Mouse (Mus musculus) intestine, postnatal 0 days (tissue): Measurements from ENCODE around the gene Il34. TPM values are rescaled to one million over a fixed set of nuclear protein-coding genes. Genes with fewer than 3 reads are reported as not detected.

Experiments used
- ATAC-seq: fragments of 200-750 bp; cut with Nextera tagmentation; 2 replicates; pipeline ENCODE4 v1.8.0; 2017; ENCODE audit warnings: mild to moderate bottlenecking, moderate TSS enrichment, moderate library complexity
- H3K27ac ChIP-seq: fragments of 300-500 bp; sonication (generic); 2 replicates; pipeline ENCODE4 v1.5.1; 2014; ENCODE audit warnings: mild to moderate bottlenecking, low read depth, low read length, moderate library complexity
- H3K27me3 ChIP-seq: fragments of 300-500 bp; sonication (generic); replicated peaks from 2 replicates; pipeline ENCODE4 v1.6.1; 2014; ENCODE audit warnings: low read length, mixed read lengths; ENCODE audit not compliant: control insufficient read depth, insufficient read depth
- H3K36me3 ChIP-seq: fragments of 300-500 bp; sonication (generic); 2 replicates; pipeline ENCODE4 v1.6.1; 2014; ENCODE audit warnings: mild to moderate bottlenecking, moderate library complexity; ENCODE audit not compliant: control insufficient read depth, insufficient read depth
- H3K4me1 ChIP-seq: fragments of 300-500 bp; sonication (generic); replicated peaks from 2 replicates; pipeline ENCODE4 v1.6.1; 2014; ENCODE audit warnings: antibody characterized with exemption, low read length, mixed read lengths; ENCODE audit not compliant: control insufficient read depth, insufficient read depth
- H3K4me2 ChIP-seq: fragments of 300-500 bp; sonication (generic); replicated peaks from 2 replicates; pipeline ENCODE4 v1.6.1; 2014; ENCODE audit warnings: low read depth, mild to moderate bottlenecking, moderate library complexity
- H3K4me3 ChIP-seq: fragments of 300-500 bp; sonication (generic); 2 replicates; pipeline ENCODE4 v1.5.1; 2014; ENCODE audit warnings: low read depth, low read length
- H3K9ac ChIP-seq: fragments of 300-500 bp; sonication (generic); 2 replicates; pipeline ENCODE4 v1.6.1; 2014; ENCODE audit warnings: mild to moderate bottlenecking, low read depth, low read length
- H3K9me3 ChIP-seq: fragments of 300-500 bp; sonication (generic); 2 replicates; pipeline ENCODE4 v1.6.1; 2016; ENCODE audit warnings: mixed run types; ENCODE audit not compliant: control insufficient read depth
- CTCF ChIP-seq: sonication (generic); IDR thresholded peaks from 2 replicates; pipeline ENCODE4 v1.5.1; 2016; ENCODE audit warnings: low read depth, mild to moderate bottlenecking, control low read depth, antibody characterized with exemption, moderate library complexity
- WGBS: fragments of 180-500 bp; shearing (Covaris S2); extraction: QIAGEN DNeasy Blood & Tissue Kit; methylation state at CpG from one replicate; pipeline ENCODE4 v1.1.7; 2014; 5-methylcytosine and 5-hydroxymethylcytosine counted together
- polyA plus RNA-seq: library from polyadenylated mRNA; unstranded; fragments of >200 nt; fragmentation: Nextera tagmentation; extraction: Ambion mirVana; gene quantifications from 2 replicates; pipeline ENCODE4 v1.2.1, GENCODE M21; 2015

Gene Il34
- polyA plus RNA-seq, 1 experiment from 2014 or later, result 3.0 TPM

DNA sequence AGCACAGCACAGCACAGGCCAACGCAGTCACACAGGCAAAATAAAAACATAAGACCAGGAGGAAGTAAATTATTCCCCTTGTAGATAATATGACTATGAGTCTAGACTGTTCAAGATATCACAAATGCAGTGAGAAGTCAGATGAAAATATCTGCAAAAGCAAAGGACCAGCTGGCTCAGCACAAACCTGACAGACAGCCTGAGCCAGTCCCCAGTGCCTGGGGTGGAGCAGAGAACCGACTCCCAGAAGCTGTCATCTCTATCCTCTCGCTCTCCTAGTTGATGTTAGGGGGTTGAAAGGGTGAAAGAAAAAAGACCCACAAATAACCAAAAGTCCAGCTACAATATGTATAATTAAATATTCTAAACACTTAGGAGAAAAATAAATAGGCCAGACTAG, 30.0 kb downstream of the Il34 start:
- WGBS, result 90% methylated on average over 3 of the region's 3 CpGs
- Histone ChIP-seq H3K4me3 (no peak overlapping the region), H3K27me3 (no peaks in the 10 kb centered on the region), H3K4me1 (no peaks in the 10 kb centered on the region), H3K4me2 (no peak overlapping the region), H3K27ac (no peak overlapping the region), H3K9me3 (no peaks in the 10 kb centered on the region), H3K36me3 (no peaks in the 10 kb centered on the region), H3K9ac (no peak overlapping the region)
- ATAC-seq, result no peak
- no peak for TF ChIP-seq CTCF

DNA sequence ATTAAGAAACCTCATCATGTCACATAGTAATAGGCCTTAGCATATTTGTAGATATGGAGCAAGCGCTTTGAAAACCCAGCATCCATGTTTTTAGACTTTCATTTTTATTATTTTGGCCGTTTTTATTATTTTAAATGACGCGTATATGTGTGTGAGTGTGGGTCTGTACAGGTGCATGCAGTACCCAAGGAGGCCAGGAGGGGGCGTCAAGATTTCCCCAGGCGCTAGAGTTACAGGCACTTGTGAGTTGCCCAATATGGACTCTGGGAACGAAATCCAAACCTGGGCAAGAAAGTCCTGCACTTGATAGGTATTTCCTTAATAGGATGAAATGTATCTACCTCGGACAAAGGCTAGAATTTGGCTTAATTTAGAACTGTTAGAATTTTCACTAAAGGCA, 30.4 kb downstream of the Il34 start:
- no peaks in the 10 kb centered on the region for H3K4me1 ChIP-seq
- ATAC-seq, result no peak
- H3K27ac ChIP-seq, result no peak overlapping the region
- peak; percentile 63 for TF ChIP-seq CTCF
- H3K4me3 ChIP-seq, result no peak overlapping the region
- no peaks in the 10 kb centered on the region for H3K9me3 ChIP-seq
- H3K4me2 ChIP-seq, result no peak overlapping the region
- no peaks in the 10 kb centered on the region for H3K36me3 ChIP-seq
- no peaks in the 10 kb centered on the region for H3K27me3 ChIP-seq
- no peak overlapping the region for H3K9ac ChIP-seq
- WGBS, result 77% methylated on average over 8 of the region's 8 CpGs

DNA sequence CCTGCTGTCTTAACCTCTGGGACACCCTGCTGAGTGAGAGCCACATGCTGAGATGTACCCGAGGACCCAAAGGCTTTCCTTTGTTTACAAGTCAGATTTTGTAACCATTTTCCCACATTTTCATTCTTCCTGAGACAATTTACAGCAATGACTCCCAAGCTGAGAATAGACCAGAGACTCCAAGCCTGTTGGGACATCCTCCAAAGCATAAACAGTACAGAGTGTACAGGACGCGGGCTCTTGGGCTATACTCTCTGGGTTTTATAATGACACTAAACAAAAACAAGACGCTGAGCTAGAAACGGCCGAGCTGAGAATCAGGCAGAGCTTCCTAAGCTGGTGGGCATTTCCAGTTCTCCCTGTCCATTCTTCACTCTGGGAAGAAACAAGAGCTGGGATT, 31.0 kb downstream of the Il34 start:
- H3K9me3 ChIP-seq, result no peaks in the 10 kb centered on the region
- 74% methylated on average over 6 of the region's 6 CpGs for WGBS
- H3K4me2 ChIP-seq, result no peak overlapping the region
- no peaks in the 10 kb centered on the region for H3K36me3 ChIP-seq
- H3K4me1 ChIP-seq, result no peaks in the 10 kb centered on the region
- H3K4me3 ChIP-seq, result no peak overlapping the region
- no peaks in the 10 kb centered on the region for H3K27me3 ChIP-seq
- H3K9ac ChIP-seq, result no peak overlapping the region
- H3K27ac ChIP-seq, result no peak overlapping the region
- no peak for TF ChIP-seq CTCF
- ATAC-seq, result no peak

DNA sequence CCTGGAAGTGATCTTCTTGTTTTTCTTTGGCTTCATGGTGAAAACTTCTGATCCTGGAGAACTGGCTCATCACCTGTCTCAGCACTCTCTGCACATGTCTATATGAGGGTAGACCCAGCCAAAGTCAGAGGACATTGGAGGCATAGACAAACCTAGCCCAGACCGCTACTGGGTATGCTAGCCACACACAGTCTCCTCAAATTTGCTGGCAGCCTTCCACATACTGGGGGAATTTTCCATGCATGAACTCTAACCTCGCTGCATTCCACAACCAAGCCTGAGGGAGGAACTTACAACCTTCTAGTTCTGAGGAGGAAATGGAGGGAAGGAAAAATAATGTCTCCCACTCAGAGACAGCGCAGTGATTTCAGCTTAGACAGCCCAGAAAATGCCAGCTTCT, 31.7 kb downstream of the Il34 start:
- WGBS, result 72% methylated on average over 3 of the region's 3 CpGs

DNA sequence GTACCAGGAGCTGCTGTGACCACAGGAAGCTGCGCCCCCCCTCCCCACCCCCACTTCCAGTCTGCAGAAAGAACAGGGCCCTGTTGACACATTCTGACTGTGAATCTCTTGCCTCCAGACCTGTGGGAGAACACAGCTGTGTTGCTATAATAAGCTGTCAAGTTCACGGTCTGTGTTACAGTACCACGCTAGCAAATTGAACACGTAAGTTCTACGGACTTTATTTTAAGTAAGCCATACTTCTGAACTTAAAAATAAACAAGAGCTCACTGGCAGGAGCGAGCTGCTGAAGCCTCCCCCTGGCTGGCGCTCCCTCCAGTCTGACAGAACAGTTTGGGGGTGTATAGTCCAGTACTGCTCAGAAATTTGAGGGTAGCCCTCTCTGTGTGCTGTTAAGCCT, 33.3 kb downstream of the Il34 start:
- no peaks in the 10 kb centered on the region for H3K36me3 ChIP-seq
- no peaks in the 10 kb centered on the region for H3K27me3 ChIP-seq
- no peak for TF ChIP-seq CTCF
- 61% methylated on average over 7 of the region's 7 CpGs for WGBS
- H3K4me1 ChIP-seq, result no peaks in the 10 kb centered on the region
- no peaks in the 10 kb centered on the region for H3K9me3 ChIP-seq
- H3K27ac ChIP-seq, result no peak overlapping the region
- no peak overlapping the region for H3K4me3 ChIP-seq
- no peak overlapping the region for H3K4me2 ChIP-seq
- ATAC-seq, result no peak
- H3K9ac ChIP-seq, result no peak overlapping the region

More for the DNA sequence above, 31.7 kb downstream of the Il34 start:
- H3K4me2 ChIP-seq, result no peak overlapping the region
- no peak for TF ChIP-seq CTCF
- H3K9ac ChIP-seq, result no peak overlapping the region
- ATAC-seq, result no peak
- H3K9me3 ChIP-seq, result no peaks in the 10 kb centered on the region
- no peaks in the 10 kb centered on the region for H3K4me1 ChIP-seq
- no peaks in the 10 kb centered on the region for H3K27me3 ChIP-seq
- H3K36me3 ChIP-seq, result no peaks in the 10 kb centered on the region
- no peak overlapping the region for H3K4me3 ChIP-seq
- no peak overlapping the region for H3K27ac ChIP-seq

DNA sequence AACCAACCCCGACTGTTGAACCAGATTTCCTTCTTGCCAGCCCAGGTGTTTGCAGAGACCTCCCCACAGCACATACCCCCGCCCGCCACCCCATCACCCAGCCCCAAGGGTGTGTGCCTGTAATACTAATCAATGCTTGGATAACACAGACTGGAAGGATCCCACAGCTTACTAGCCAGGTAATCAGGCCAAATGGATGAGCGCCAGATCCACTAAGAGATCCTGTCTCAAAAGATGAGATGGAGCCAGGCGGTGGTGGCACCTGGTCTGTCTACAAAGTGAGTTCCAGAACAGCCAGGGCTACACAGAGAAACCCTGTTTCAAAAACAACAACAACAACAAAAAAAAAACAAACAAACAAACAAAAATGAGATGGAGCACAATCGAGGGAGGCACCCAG, 38.5 kb downstream of the Il34 start:
- ATAC-seq, result no peak
- Histone ChIP-seq H3K9me3 (no peaks in the 10 kb centered on the region), H3K27me3 (no peaks in the 10 kb centered on the region), H3K36me3 (no peaks in the 10 kb centered on the region), H3K9ac (no peak overlapping the region), H3K4me2 (no peak overlapping the region), H3K4me1 (no peaks in the 10 kb centered on the region), H3K4me3 (no peak overlapping the region), H3K27ac (no peak overlapping the region)
- no peak for TF ChIP-seq CTCF
- WGBS, result 60% methylated on average over 6 of the region's 6 CpGs

DNA sequence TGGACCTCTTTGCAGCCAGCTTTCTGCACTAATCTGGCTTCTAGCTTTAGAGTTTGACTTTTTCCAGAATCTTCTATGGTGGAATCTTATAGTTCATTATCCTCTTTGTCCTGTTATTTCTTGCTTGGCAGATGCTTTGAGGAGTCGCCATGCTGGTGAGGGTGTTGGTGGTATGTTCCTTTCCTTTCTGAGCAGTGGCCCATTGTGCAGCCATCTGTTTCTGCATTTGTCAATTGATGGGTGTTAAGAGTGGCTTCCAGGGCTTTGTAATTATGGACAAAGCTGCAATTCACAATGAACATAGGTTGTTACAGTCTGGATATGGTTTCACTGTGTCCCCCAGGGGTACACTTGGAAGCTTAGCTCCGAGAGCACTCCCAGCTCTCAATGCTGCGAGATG, 41.1 kb downstream of the Il34 start:
- Histone ChIP-seq H3K4me2 (no peak overlapping the region), H3K9me3 (no peaks in the 10 kb centered on the region), H3K27ac (no peak overlapping the region), H3K4me3 (no peak overlapping the region), H3K4me1 (no peaks in the 10 kb centered on the region), H3K27me3 (no peaks in the 10 kb centered on the region), H3K36me3 (no peaks in the 10 kb centered on the region), H3K9ac (no peak overlapping the region)
- no peak for TF ChIP-seq CTCF
- 89% methylated on average over 3 of the region's 3 CpGs for WGBS
- ATAC-seq, result no peak
